Mouse (Mus musculus) neural tube, embryonic 10.5 days (tissue): Measurements from ENCODE around the gene Rab21.

Source experiments
- DNase-seq: peaks from one replicate; pipeline ENCODE4 v3.0.0-alpha.2; 2017; ENCODE audit warnings: low spot score; ENCODE audit errors: extremely low spot score

Gene Rab21

GRCm38 (mm10) chr10:115315473-115316171, at the start of gene Rab21:
Gene Rab21 (minus strand): TSS chr10:115315594.
- DNase-seq, result peak; percentile 100

- peak; percentile 13 for DNase-seq
These were observed 47.8 kb upstream of the Rab21 start for GRCm38 (mm10) chr10:115363151-115363550.

- DNase-seq, result no peak
These were observed 47.2 kb upstream of the Rab21 start for GRCm38 (mm10) chr10:115362623-115362964.

GRCm38 (mm10) chr10:115361840-115362622, 46.6 kb upstream of the Rab21 start, which contains the start of gene Tmem19:
Gene Tmem19 (minus strand): TSS chr10:115362501.
- DNase-seq, result peak; percentile 97

- no peak for DNase-seq
These were observed 43.7 kb upstream of the Rab21 start for GRCm38 (mm10) chr10:115359066-115359465.

GRCm38 (mm10) chr10:115358216-115358919, 43.0 kb upstream of the Rab21 start:
- no peak for DNase-seq

GRCm38 (mm10) chr10:115356106-115356505, 40.7 kb upstream of the Rab21 start:
- DNase-seq, result no peak

- DNase-seq, result no peak
These were observed 39.6 kb upstream of the Rab21 start for GRCm38 (mm10) chr10:115355016-115355415.

- no peak for DNase-seq
These were observed 39.2 kb upstream of the Rab21 start for GRCm38 (mm10) chr10:115354553-115354952.

GRCm38 (mm10) chr10:115350810-115351397, 35.5 kb upstream of the Rab21 start:
- no peak for DNase-seq

- no peak for DNase-seq
These were observed 34.1 kb upstream of the Rab21 start for GRCm38 (mm10) chr10:115349509-115349908.

GRCm38 (mm10) chr10:115349029-115349428, 33.6 kb upstream of the Rab21 start:
- no peak for DNase-seq

GRCm38 (mm10) chr10:115348131-115348530, 32.7 kb upstream of the Rab21 start:
- DNase-seq, result no peak

- no peak for DNase-seq
These were observed 31.1 kb upstream of the Rab21 start for GRCm38 (mm10) chr10:115346444-115346843.

- no peak for DNase-seq
These were observed 27.5 kb upstream of the Rab21 start for GRCm38 (mm10) chr10:115342771-115343425.

GRCm38 (mm10) chr10:115339820-115340328, 24.5 kb upstream of the Rab21 start:
- DNase-seq, result no peak

- no peak for DNase-seq
These were observed 21.5 kb upstream of the Rab21 start for GRCm38 (mm10) chr10:115336901-115337300.

GRCm38 (mm10) chr10:115333528-115333927, 18.1 kb upstream of the Rab21 start:
- no peak for DNase-seq

- no peak for DNase-seq
These were observed 17.6 kb upstream of the Rab21 start for GRCm38 (mm10) chr10:115332997-115333396.

- DNase-seq, result no peak
These were observed 17.1 kb upstream of the Rab21 start for GRCm38 (mm10) chr10:115332420-115332952.
